In genomic region chr7:75807460-75808304, GRCm38 (mm10) we compare ENCODE assay signal across 9 mouse cellular contexts. TPM values are rescaled to one million over a fixed set of nuclear protein-coding genes. Genes with fewer than 3 reads are reported as not detected.
A peak's percentile ranks its signal among the peaks of the same experiment; 100 is the strongest.
DNase-seq lines count a peak whose midpoint lies in the region; ATAC-seq and TF ChIP-seq lines count a peak whose summit lies in the region.
"Had no signal": no experiment of that assay in that cellular context is flagged by ENCODE, and none has a peak within 500 bp of the region (broad histone marks: within the 10 kb centered on the region; RNA-seq: fewer than 3 reads in every experiment).

No protein-coding gene starts in this region.

- H3K4me1 ChIP-seq in hindbrain, embryonic 11.5 days (replicated peaks; ENCODE audit: control insufficient read depth, insufficient read depth, low read length), result no peaks in the 10 kb centered on the region
- no peaks in the 10 kb centered on the region for H3K4me1 ChIP-seq in hindbrain, embryonic 12.5 days
- H3K4me1 ChIP-seq in heart, embryonic 13.5 days, result peaks cover 24% of the 10 kb centered on the region
- H3K4me1 ChIP-seq in liver, adult 2 months (ENCODE audit: control insufficient read depth, insufficient read depth, low read length), result no peaks in the 10 kb centered on the region

- TF ChIP-seq CTCF in liver, adult 2 months (IDR thresholded peaks at IDR 0.05; ENCODE audit: low read depth, low read length), result peak; percentile 33; the same call in 1 of the 2 replicates

- no peaks in the 10 kb centered on the region for H3K79me2 ChIP-seq in liver, adult 2 months (ENCODE audit: control insufficient read depth, insufficient read depth, low read length)

- ATAC-seq in hindbrain, embryonic 11.5 days (ENCODE audit: low FRiP score), result no peak
- no peak for ATAC-seq in hindbrain, embryonic 12.5 days (ENCODE audit: low FRiP score)
- ATAC-seq in heart, embryonic 13.5 days (ENCODE audit: extremely low read depth, insufficient number of reproducible peaks, low FRiP score, low TSS enrichment), result no peak; the same call in 1 of the 2 replicates

- H3K4me2 ChIP-seq in hindbrain, embryonic 11.5 days (replicated peaks; ENCODE audit: low read depth, low read length), result no peak overlapping the region
- H3K4me2 ChIP-seq in hindbrain, embryonic 12.5 days (replicated peaks), result no peak overlapping the region
- H3K4me2 ChIP-seq in heart, embryonic 13.5 days, result no peak overlapping the region
- H3K4me2 ChIP-seq: neural tube, embryonic 12.5 days had no signal

- no peak overlapping the region for H3K9ac ChIP-seq in hindbrain, embryonic 11.5 days (ENCODE audit: low read depth, low read length)
- no peak overlapping the region for H3K9ac ChIP-seq in hindbrain, embryonic 12.5 days
- H3K9ac ChIP-seq in heart, embryonic 13.5 days, result no peak overlapping the region
- no peak overlapping the region for H3K9ac ChIP-seq in liver, adult 2 months (ENCODE audit: low read depth, low read length)
- H3K9ac ChIP-seq: neural tube, embryonic 12.5 days had no signal

- no peak for TF ChIP-seq POLR2A in liver, adult 2 months (IDR thresholded peaks at IDR 0.05; ENCODE audit: extremely low read depth, insufficient read depth, low read length)

- H3K36me3 ChIP-seq in hindbrain, embryonic 11.5 days (ENCODE audit: control insufficient read depth, insufficient read depth, low read length), result no peaks in the 10 kb centered on the region
- H3K36me3 ChIP-seq in hindbrain, embryonic 12.5 days, result no peaks in the 10 kb centered on the region
- H3K36me3 ChIP-seq in heart, embryonic 13.5 days, result no peaks in the 10 kb centered on the region
- no peaks in the 10 kb centered on the region for H3K36me3 ChIP-seq in liver, adult 2 months (ENCODE audit: control insufficient read depth, insufficient read depth, low read length)
- H3K36me3 ChIP-seq: neural tube, embryonic 12.5 days had no signal

- 77% methylated on average over 17 of the region's 17 CpGs for WGBS in hindbrain, embryonic 11.5 days
- 78% methylated on average over 17 of the region's 17 CpGs for WGBS in hindbrain, embryonic 12.5 days
- WGBS in heart, embryonic 13.5 days, result 58% methylated on average over 17 of the region's 17 CpGs
- WGBS in liver, adult 2 months, result 71% methylated on average over 17 of the region's 17 CpGs

- H3K27ac ChIP-seq in hindbrain, embryonic 11.5 days (ENCODE audit: low read depth, low read length), result no peak overlapping the region
- no peak overlapping the region for H3K27ac ChIP-seq in hindbrain, embryonic 12.5 days
- H3K27ac ChIP-seq in heart, embryonic 13.5 days (replicated peaks), result peak overlapping the region; percentile 20; the same call in 1 of the 2 replicates
- no peak overlapping the region for H3K27ac ChIP-seq in liver, adult 2 months (replicated peaks; ENCODE audit: insufficient read depth, low read depth, low read length)
- H3K27ac ChIP-seq: neural tube, embryonic 12.5 days had no signal

- no peaks in the 10 kb centered on the region for H3K27me3 ChIP-seq in hindbrain, embryonic 11.5 days (ENCODE audit: control insufficient read depth, insufficient read depth, low read length)
- no peaks in the 10 kb centered on the region for H3K27me3 ChIP-seq in hindbrain, embryonic 12.5 days
- H3K27me3 ChIP-seq in heart, embryonic 13.5 days (replicated peaks), result no peaks in the 10 kb centered on the region
- no peaks in the 10 kb centered on the region for H3K27me3 ChIP-seq in liver, adult 2 months (ENCODE audit: control insufficient read depth, insufficient read depth, low read length)
- H3K27me3 ChIP-seq: neural tube, embryonic 12.5 days had no signal

- H3K9me3 ChIP-seq in hindbrain, embryonic 11.5 days (ENCODE audit: control insufficient read depth, low read length), result no peaks in the 10 kb centered on the region
- no peaks in the 10 kb centered on the region for H3K9me3 ChIP-seq in hindbrain, embryonic 12.5 days (replicated peaks)
- no peaks in the 10 kb centered on the region for H3K9me3 ChIP-seq in heart, embryonic 13.5 days
- H3K9me3 ChIP-seq: neural tube, embryonic 12.5 days had no signal

- no peak overlapping the region for H3K4me3 ChIP-seq in hindbrain, embryonic 11.5 days (ENCODE audit: low read depth, low read length)
- no peak overlapping the region for H3K4me3 ChIP-seq in hindbrain, embryonic 12.5 days
- H3K4me3 ChIP-seq in heart, embryonic 13.5 days, result no peak overlapping the region
- no peak overlapping the region for H3K4me3 ChIP-seq in liver, adult 2 months (ENCODE audit: insufficient read depth, low read depth, low read length)
- H3K4me3 ChIP-seq: neural tube, embryonic 12.5 days had no signal

- peak; percentile 30 for DNase-seq in hindbrain, embryonic 11.5 days (ENCODE audit: low spot score)
- DNase-seq in B cell, adult 2 months, result peak; percentile 46 to 49
- DNase-seq in adrenal gland, postnatal 14 days, result peak; percentile 64
- DNase-seq in liver, adult 2 months (ENCODE audit: extremely low read depth, low read depth, low spot score), result no peak
- no peak for DNase-seq in T-cell, adult 2 months (ENCODE audit: low spot score)
- DNase-seq in urinary bladder, adult 2 months (ENCODE audit: low spot score), result no peak

RNA-seq across cellular contexts. Expression of gene Klhl25, which starts 40.4 kb away (rescaled TPM):
- 17.0 and 20.1 TPM in 2 replicates for polyA plus RNA-seq in hindbrain, embryonic 11.5 days (2014; fragmentation: Nextera tagmentation; extraction: Ambion mirVana)
- polyA plus RNA-seq in hindbrain, embryonic 12.5 days (2016; fragmentation: Nextera tagmentation; extraction: Ambion mirVana), result 26.0 and 26.7 TPM in 2 replicates
- 12.5 and 14.3 TPM in 2 replicates for total RNA-seq in adrenal gland, postnatal 14 days (2021)
- polyA plus RNA-seq in heart, embryonic 13.5 days (2015; fragmentation: Nextera tagmentation; extraction: Ambion mirVana), result 9.3 and 10.3 TPM in 2 replicates
- 10.9 and 12.0 TPM in 2 replicates for total RNA-seq in liver, adult 2 months (2014; rRNA removed)
- polyA plus RNA-seq in liver, adult 2 months (2012; rRNA removed), result 20.0 and 27.9 TPM in 2 replicates
- polyA plus RNA-seq in urinary bladder, adult 2 months (2012; rRNA removed), result 13.0 and 14.9 TPM in 2 replicates

Comparison
In these comparisons a context has a peak if more than half of its experiments do, and no peak if none do; other contexts are left out.
1. DNase-seq: peak in hindbrain, embryonic 11.5 days (single experiment), B cell, adult 2 months (2 of 2) and adrenal gland, postnatal 14 days (single experiment); none in liver, adult 2 months (single experiment), T-cell, adult 2 months (single experiment) and urinary bladder, adult 2 months (single experiment).